Mouse (Mus musculus) kidney, postnatal 0 days (tissue): ENCODE data around the gene Runx3. TPM values are rescaled to one million over a fixed set of nuclear protein-coding genes. Genes with fewer than 3 reads are reported as not detected.
A peak's percentile ranks its signal among the peaks of the same experiment; 100 is the strongest.

Source experiments
- ATAC-seq: fragments of 200-750 bp; cut with Nextera tagmentation; replicated peaks from 2 replicates; pipeline ENCODE4 v1.8.0; 2017; ENCODE audit warnings: low read depth, moderate number of reproducible peaks, moderate TSS enrichment, moderate library complexity; ENCODE audit not compliant: low FRiP score
- DNase-seq: peaks from one replicate; pipeline ENCODE4 v3.0.0-alpha.2; 2016; ENCODE audit warnings: low spot score
- H3K27ac ChIP-seq: fragments of 300-500 bp; sonication (generic); 2 replicates; pipeline ENCODE4 v1.5.1; 2014; ENCODE audit warnings: mild to moderate bottlenecking
- H3K27me3 ChIP-seq: fragments of 300-500 bp; sonication (generic); 2 replicates; pipeline ENCODE4 v1.6.1; 2014; ENCODE audit warnings: low read length, mixed read lengths; ENCODE audit not compliant: insufficient read depth
- H3K36me3 ChIP-seq: fragments of 300-500 bp; sonication (generic); 2 replicates; pipeline ENCODE4 v1.6.1; 2014; ENCODE audit warnings: low read length, mixed read lengths; ENCODE audit not compliant: insufficient read depth
- H3K4me1 ChIP-seq: fragments of 300-500 bp; sonication (generic); replicated peaks from 2 replicates; pipeline ENCODE4 v1.6.1; 2014; ENCODE audit warnings: antibody characterized with exemption, low read length, mixed read lengths; ENCODE audit not compliant: insufficient read depth
- H3K4me2 ChIP-seq: fragments of 300-500 bp; sonication (generic); 2 replicates; pipeline ENCODE4 v1.6.1; 2014; ENCODE audit warnings: mild to moderate bottlenecking, low read length, moderate library complexity, mixed read lengths
- H3K4me3 ChIP-seq: fragments of 300-500 bp; sonication (generic); replicated peaks from 2 replicates; pipeline ENCODE4 v1.5.1; 2014; ENCODE audit warnings: low read depth, low read length
- H3K9ac ChIP-seq: fragments of 300-500 bp; sonication (generic); 2 replicates; pipeline ENCODE4 v1.6.1; 2014; ENCODE audit warnings: low read depth, low read length
- H3K9me3 ChIP-seq: fragments of 300-500 bp; sonication (generic); replicated peaks from 2 replicates; pipeline ENCODE4 v1.6.1; 2016; ENCODE audit warnings: low read length, inconsistent platforms, mixed read lengths
- CTCF ChIP-seq: IDR thresholded peaks from 2 replicates; pipeline ENCODE4 v1.5.1; 2016; ENCODE audit warnings: antibody characterized with exemption, low read depth, mild to moderate bottlenecking, moderate library complexity
- WGBS: fragments of 180-500 bp; shearing (Covaris S2); extraction: QIAGEN DNeasy Blood & Tissue Kit; methylation state at CpG from one replicate; pipeline ENCODE4 v1.1.7; 2014; 5-methylcytosine and 5-hydroxymethylcytosine counted together
- polyA plus RNA-seq: library from polyadenylated mRNA; unstranded; fragments of >200 nt; fragmentation: Nextera tagmentation; extraction: Ambion mirVana; gene quantifications from 2 replicates; pipeline ENCODE4 v1.2.1, GENCODE M21; 2015

The Runx3 gene
- polyA plus RNA-seq, 1 experiment from 2014 or later, result 0.05 TPM

GRCm38 (mm10) chr4:135118855-135119474 is 1.5 kb upstream of the Runx3 start:
- no peak overlapping the region for H3K4me3 ChIP-seq
- no peak overlapping the region for H3K9ac ChIP-seq
- no peak overlapping the region for H3K4me2 ChIP-seq
- H3K9me3 ChIP-seq, result no peaks in the 10 kb centered on the region
- DNase-seq (no peak), ATAC-seq (no peak)
- H3K36me3 ChIP-seq, result no peaks in the 10 kb centered on the region
- 87% methylated on average over 12 of the region's 12 CpGs for WGBS
- no peaks in the 10 kb centered on the region for H3K4me1 ChIP-seq
- no peaks in the 10 kb centered on the region for H3K27me3 ChIP-seq
- H3K27ac ChIP-seq, result no peak overlapping the region
- no peak for TF ChIP-seq CTCF

DNA sequence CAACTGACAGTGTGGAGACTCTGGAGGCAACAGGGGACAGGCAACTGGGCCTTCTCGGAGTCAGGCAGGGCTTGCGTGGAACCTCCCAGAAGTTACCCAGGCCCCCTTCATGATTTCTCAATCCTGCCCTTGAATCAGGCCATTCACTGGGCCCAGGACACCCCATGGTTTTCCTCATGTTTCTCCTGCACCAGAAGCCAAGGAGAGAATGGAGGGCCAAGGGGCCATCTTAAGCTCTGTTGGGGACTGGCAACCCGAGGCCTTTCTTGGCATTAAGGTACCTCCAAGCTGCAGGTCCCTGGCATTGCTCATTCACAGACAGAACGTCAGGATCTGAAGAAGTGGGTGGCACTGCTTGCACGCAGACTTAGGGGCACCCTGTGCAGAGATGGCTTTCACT is 3.3 kb downstream of the Runx3 start:
- TF ChIP-seq CTCF, result no peak
- Histone ChIP-seq H3K36me3 (no peaks in the 10 kb centered on the region), H3K4me3 (no peak overlapping the region), H3K9ac (no peak overlapping the region), H3K4me1 (0 out of 2 replicates have a peak, but pooled peaks cover under 1% of the 10 kb centered on the region), H3K27me3 (no peaks in the 10 kb centered on the region), H3K4me2 (no peak overlapping the region), H3K27ac (no peak overlapping the region), H3K9me3 (no peaks in the 10 kb centered on the region)
- WGBS, result 86% methylated on average over 5 of the region's 5 CpGs
- ATAC-seq (no peak), DNase-seq (no peak)

DNA sequence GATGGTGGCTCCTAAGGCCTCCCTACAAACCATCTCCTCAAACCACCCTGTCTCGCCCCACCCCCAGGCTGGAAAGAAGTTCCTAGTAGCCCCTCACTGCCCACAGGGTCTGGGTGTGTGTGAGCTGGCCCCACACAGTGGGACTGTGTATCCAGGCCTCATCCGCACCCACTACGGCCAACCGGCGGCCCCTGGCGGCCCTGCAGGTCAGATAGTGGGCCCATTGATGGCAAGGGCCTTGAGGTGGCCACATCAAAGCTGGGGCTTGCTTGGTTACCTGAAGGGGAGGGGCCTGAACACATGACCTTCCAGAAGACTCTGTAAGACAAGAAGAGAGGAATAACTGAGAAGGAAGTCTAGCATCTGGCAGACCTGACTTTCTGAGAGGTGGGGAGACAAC is 4.3 kb downstream of the Runx3 start:
- H3K27me3 ChIP-seq, result no peaks in the 10 kb centered on the region
- no peak overlapping the region for H3K27ac ChIP-seq
- no peaks in the 10 kb centered on the region for H3K9me3 ChIP-seq
- TF ChIP-seq CTCF, result no peak
- H3K4me1 ChIP-seq, result 0 out of 2 replicates have a peak, but pooled peaks cover 6% of the 10 kb centered on the region
- DNase-seq, result no peak
- H3K4me3 ChIP-seq, result no peak overlapping the region
- no peak overlapping the region for H3K4me2 ChIP-seq
- no peaks in the 10 kb centered on the region for H3K36me3 ChIP-seq
- no peak for ATAC-seq
- no peak overlapping the region for H3K9ac ChIP-seq
- WGBS, result 93% methylated on average over 6 of the region's 6 CpGs

DNA sequence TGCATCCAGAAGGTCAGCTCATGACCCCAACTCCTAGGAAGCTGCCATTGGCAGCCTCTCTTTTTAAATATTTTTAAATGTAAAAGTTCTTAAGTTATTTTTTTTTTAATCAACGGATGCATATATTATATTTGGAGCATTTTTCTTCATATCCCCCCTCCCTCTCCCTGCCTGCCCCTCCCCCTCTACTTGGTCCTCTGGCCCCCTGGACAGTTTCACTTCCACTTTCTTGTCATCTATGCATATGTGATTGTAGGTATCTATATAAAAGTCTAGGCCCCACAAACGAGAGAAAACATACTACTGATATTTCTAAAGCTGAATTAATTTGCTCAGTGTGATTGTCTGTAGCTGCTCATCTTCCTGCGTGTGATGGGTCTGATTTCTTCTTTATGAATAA is 4.7 kb downstream of the Runx3 start:
- no peak for ATAC-seq
- Histone ChIP-seq H3K27me3 (no peaks in the 10 kb centered on the region), H3K4me3 (no peak overlapping the region), H3K9ac (no peak overlapping the region), H3K9me3 (no peaks in the 10 kb centered on the region), H3K4me2 (no peak overlapping the region), H3K27ac (no peak overlapping the region), H3K36me3 (no peaks in the 10 kb centered on the region), H3K4me1 (0 out of 2 replicates have a peak, but pooled peaks cover 6% of the 10 kb centered on the region)
- TF ChIP-seq CTCF, result no peak
- DNase-seq, result no peak
- WGBS, result 88% methylated on average over 3 of the region's 3 CpGs

DNA sequence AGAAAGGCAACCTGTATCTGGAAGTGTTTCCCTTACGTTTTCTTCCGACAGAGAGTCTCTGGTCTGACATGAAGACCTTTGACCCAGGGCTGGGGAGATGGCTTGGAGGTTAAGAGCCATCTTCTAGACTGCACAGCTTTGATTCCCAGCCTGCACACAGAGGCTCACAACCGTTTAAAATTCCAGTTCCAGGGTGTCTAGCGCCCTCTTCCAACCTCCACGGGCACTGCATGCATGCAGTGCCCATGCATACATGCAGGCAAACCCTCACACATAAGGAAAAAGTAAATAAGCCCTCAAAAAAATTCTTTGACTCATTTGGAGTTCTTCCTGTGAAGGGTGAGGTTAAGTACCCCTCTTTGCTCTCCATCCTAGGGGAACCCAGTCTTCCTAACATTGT is 5.9 kb downstream of the Runx3 start:
- H3K27ac ChIP-seq, result no peak overlapping the region
- WGBS, result 60% methylated on average over 5 of the region's 5 CpGs
- H3K9ac ChIP-seq, result no peak overlapping the region
- H3K4me1 ChIP-seq, result 0 out of 2 replicates have a peak, but pooled peaks cover 6% of the 10 kb centered on the region
- ATAC-seq (no peak), DNase-seq (no peak)
- H3K4me2 ChIP-seq, result no peak overlapping the region
- no peaks in the 10 kb centered on the region for H3K9me3 ChIP-seq
- H3K4me3 ChIP-seq, result no peak overlapping the region
- peak; percentile 11; the same call in 1 of the 2 replicates for TF ChIP-seq CTCF
- no peaks in the 10 kb centered on the region for H3K36me3 ChIP-seq
- no peaks in the 10 kb centered on the region for H3K27me3 ChIP-seq

- Histone ChIP-seq H3K4me3 (peak overlapping the region; percentile 10; the same call in 1 of the 2 replicates), H3K4me2 (peak overlapping the region; percentile 49), H3K9me3 (no peaks in the 10 kb centered on the region), H3K9ac (no peak overlapping the region), H3K36me3 (no peaks in the 10 kb centered on the region), H3K27ac (no peak overlapping the region), H3K4me1 (0 out of 2 replicates have a peak, but pooled peaks cover 6% of the 10 kb centered on the region), H3K27me3 (no peaks in the 10 kb centered on the region)
- 12% methylated on average over 22 of the region's 22 CpGs for WGBS
- TF ChIP-seq CTCF, result no peak
- DNase-seq (peak; percentile 54), ATAC-seq (no peak)
These were observed 8.5 kb downstream of the Runx3 start for GRCm38 (mm10) chr4:135128841-135129520.
